Mouse (Mus musculus) lung, embryonic 16.5 days (tissue): ENCODE results near the gene Zbtb5. TPM values are rescaled to one million over a fixed set of nuclear protein-coding genes. Genes with fewer than 3 reads are reported as not detected.
"Not testable (repeated sequence)": the region's sequence is repeated elsewhere in the genome, so short reads cannot be mapped to it uniquely, and the experiment has no call there.

Experiments used
- ATAC-seq: fragments of 200-750 bp; cut with Nextera tagmentation; 2 replicates; pipeline ENCODE4 v1.8.0; 2017; ENCODE audit warnings: low read depth, mild to moderate bottlenecking, moderate library complexity
- H3K27ac ChIP-seq: fragments of 300-500 bp; sonication (generic); 2 replicates; pipeline ENCODE4 v1.5.1; 2014; ENCODE audit warnings: mild to moderate bottlenecking, control low read depth, low read length
- H3K27me3 ChIP-seq: fragments of 300-500 bp; sonication (generic); 2 replicates; pipeline ENCODE4 v1.6.1; 2014; ENCODE audit warnings: low read depth, low read length, mixed read lengths; ENCODE audit not compliant: control insufficient read depth, insufficient read depth
- H3K36me3 ChIP-seq: fragments of 300-500 bp; sonication (generic); 2 replicates; pipeline ENCODE4 v1.6.1; 2014; ENCODE audit warnings: low read length; ENCODE audit not compliant: control insufficient read depth, insufficient read depth
- H3K4me1 ChIP-seq: fragments of 300-500 bp; sonication (generic); replicated peaks from 2 replicates; pipeline ENCODE4 v1.6.1; 2014; ENCODE audit warnings: low read length, mixed read lengths; ENCODE audit not compliant: control insufficient read depth, insufficient read depth
- H3K4me2 ChIP-seq: fragments of 300-500 bp; sonication (generic); 2 replicates; pipeline ENCODE4 v1.6.1; 2014; ENCODE audit warnings: low read depth, low read length, control low read depth
- H3K4me3 ChIP-seq: fragments of 300-500 bp; sonication (generic); 2 replicates; pipeline ENCODE4 v1.5.1; 2014; ENCODE audit warnings: mild to moderate bottlenecking, low read length, control low read depth
- H3K9ac ChIP-seq: fragments of 300-500 bp; sonication (generic); 2 replicates; pipeline ENCODE4 v1.6.1; 2014; ENCODE audit warnings: low read length, control low read depth
- H3K9me3 ChIP-seq: fragments of 300-500 bp; sonication (generic); 2 replicates; pipeline ENCODE4 v1.6.1; 2016; ENCODE audit warnings: low read length; ENCODE audit not compliant: control insufficient read depth
- WGBS: fragments of 180-500 bp; shearing (Covaris S2); extraction: QIAGEN DNeasy Blood & Tissue Kit; methylation state at CpG from one replicate; pipeline ENCODE4 v1.1.7; 2014; 5-methylcytosine and 5-hydroxymethylcytosine counted together
- polyA plus RNA-seq: library from polyadenylated mRNA; unstranded; fragments of >200 nt; fragmentation: Nextera tagmentation; extraction: Ambion mirVana; gene quantifications from 2 replicates; pipeline ENCODE4 v1.2.1, GENCODE M21; 2015

Zbtb5 gene
- polyA plus RNA-seq, 1 experiment from 2014 or later: 19.5 TPM

- H3K9me3 ChIP-seq: no peaks in the 10 kb centered on the region
- H3K4me1 ChIP-seq: no peaks in the 10 kb centered on the region
- 65% methylated on average over 3 of the region's 3 CpGs for WGBS
- no peak overlapping the region for H3K27ac ChIP-seq
- H3K4me2 ChIP-seq: no peak overlapping the region
- no peaks in the 10 kb centered on the region for H3K27me3 ChIP-seq
- H3K36me3 ChIP-seq: no peaks in the 10 kb centered on the region
- no peak for ATAC-seq
- H3K4me3 ChIP-seq: no peak overlapping the region
- no peak overlapping the region for H3K9ac ChIP-seq
Observed at GRCm38 (mm10) chr4:44965736-44966135, 46.5 kb downstream of the Zbtb5 start.

- no peak for ATAC-seq
- no peak overlapping the region for H3K9ac ChIP-seq
- H3K27me3 ChIP-seq: no peaks in the 10 kb centered on the region
- H3K9me3 ChIP-seq: no peaks in the 10 kb centered on the region
- no peak overlapping the region for H3K27ac ChIP-seq
- no peak overlapping the region for H3K4me2 ChIP-seq
- no peaks in the 10 kb centered on the region for H3K36me3 ChIP-seq
- no peaks in the 10 kb centered on the region for H3K4me1 ChIP-seq
- no peak overlapping the region for H3K4me3 ChIP-seq
- 77% methylated on average over 2 of the region's 2 CpGs for WGBS
Observed at GRCm38 (mm10) chr4:44965175-44965574, 47.0 kb downstream of the Zbtb5 start.

GRCm38 (mm10) chr4:44963156-44963555, 49.1 kb downstream of the Zbtb5 start:
- H3K27ac ChIP-seq: no peak overlapping the region
- H3K9ac ChIP-seq: no peak overlapping the region
- no peaks in the 10 kb centered on the region for H3K36me3 ChIP-seq
- H3K4me3 ChIP-seq: no peak overlapping the region
- no peaks in the 10 kb centered on the region for H3K27me3 ChIP-seq
- 54% methylated on average over 11 of the region's 11 CpGs for WGBS
- ATAC-seq: no peak
- H3K4me2 ChIP-seq: no peak overlapping the region
- no peaks in the 10 kb centered on the region for H3K4me1 ChIP-seq
- no peaks in the 10 kb centered on the region for H3K9me3 ChIP-seq

- Histone ChIP-seq H3K4me3 (no peak overlapping the region), H3K9me3 (no peaks in the 10 kb centered on the region), H3K27me3 (no peaks in the 10 kb centered on the region), H3K4me2 (no peak overlapping the region), H3K4me1 (no peaks in the 10 kb centered on the region), H3K27ac (no peak overlapping the region), H3K36me3 (no peaks in the 10 kb centered on the region), H3K9ac (no peak overlapping the region)
- 91% methylated on average over 13 of the region's 13 CpGs for WGBS
- ATAC-seq: no peak
Observed at GRCm38 (mm10) chr4:44959220-44959619, 53.0 kb downstream of the Zbtb5 start.

GRCm38 (mm10) chr4:44958776-44959175, 53.4 kb downstream of the Zbtb5 start:
- Histone ChIP-seq H3K4me2 (no peak overlapping the region), H3K27me3 (no peaks in the 10 kb centered on the region), H3K9ac (no peak overlapping the region), H3K4me1 (no peaks in the 10 kb centered on the region), H3K36me3 (no peaks in the 10 kb centered on the region), H3K9me3 (no peaks in the 10 kb centered on the region), H3K27ac (no peak overlapping the region), H3K4me3 (no peak overlapping the region)
- no peak for ATAC-seq
- 74% methylated on average over 9 of the region's 9 CpGs for WGBS

GRCm38 (mm10) chr4:44953041-44953440, 59.2 kb downstream of the Zbtb5 start:
- H3K9ac ChIP-seq: no peak overlapping the region
- H3K36me3 ChIP-seq: no peaks in the 10 kb centered on the region
- no peak overlapping the region for H3K4me3 ChIP-seq
- H3K4me2 ChIP-seq: no peak overlapping the region
- WGBS: 65% methylated on average over 9 of the region's 9 CpGs
- no peaks in the 10 kb centered on the region for H3K27me3 ChIP-seq
- ATAC-seq: no peak
- H3K9me3 ChIP-seq: no peaks in the 10 kb centered on the region
- no peaks in the 10 kb centered on the region for H3K4me1 ChIP-seq
- no peak overlapping the region for H3K27ac ChIP-seq

- no peak for ATAC-seq
- H3K36me3 ChIP-seq: no peaks in the 10 kb centered on the region
- H3K9me3 ChIP-seq: no peaks in the 10 kb centered on the region
- no peak overlapping the region for H3K9ac ChIP-seq
- WGBS: 76% methylated on average over 1 of the region's 1 CpGs
- H3K4me1 ChIP-seq: no peaks in the 10 kb centered on the region
- H3K4me2 ChIP-seq: no peak overlapping the region
- no peaks in the 10 kb centered on the region for H3K27me3 ChIP-seq
- H3K27ac ChIP-seq: no peak overlapping the region
- no peak overlapping the region for H3K4me3 ChIP-seq
Observed at GRCm38 (mm10) chr4:44948314-44948713, 63.9 kb downstream of the Zbtb5 start.

- no peak overlapping the region for H3K9ac ChIP-seq
- H3K9me3 ChIP-seq: no peaks in the 10 kb centered on the region
- H3K4me1 ChIP-seq: no peaks in the 10 kb centered on the region
- no peaks in the 10 kb centered on the region for H3K27me3 ChIP-seq
- H3K36me3 ChIP-seq: no peaks in the 10 kb centered on the region
- no peak overlapping the region for H3K4me3 ChIP-seq
- no peak overlapping the region for H3K4me2 ChIP-seq
- no peak for ATAC-seq
- no peak overlapping the region for H3K27ac ChIP-seq
- 76% methylated on average over 5 of the region's 5 CpGs for WGBS
Observed at GRCm38 (mm10) chr4:44947464-44947863, 64.7 kb downstream of the Zbtb5 start.

GRCm38 (mm10) chr4:44946126-44946525, 66.1 kb downstream of the Zbtb5 start:
- H3K9me3 ChIP-seq, H3K4me3 ChIP-seq, H3K27me3 ChIP-seq, H3K4me1 ChIP-seq, H3K4me2 ChIP-seq, H3K9ac ChIP-seq, ATAC-seq, H3K36me3 ChIP-seq, H3K27ac ChIP-seq: not testable (repeated sequence)
- WGBS: 93% methylated on average over 2 of the region's 2 CpGs

- Histone ChIP-seq H3K36me3 (no peaks in the 10 kb centered on the region), H3K27ac (no peak overlapping the region), H3K9ac (no peak overlapping the region), H3K4me1 (no peaks in the 10 kb centered on the region), H3K27me3 (no peaks in the 10 kb centered on the region), H3K4me3 (no peak overlapping the region), H3K4me2 (no peak overlapping the region), H3K9me3 (no peaks in the 10 kb centered on the region)
- no peak for ATAC-seq
- WGBS: 78% methylated on average over 10 of the region's 10 CpGs
Observed at GRCm38 (mm10) chr4:44944426-44945075, 67.7 kb downstream of the Zbtb5 start.
